Mouse (Mus musculus) G1E (cell line): ENCODE data around the gene Fxyd1. TPM values are rescaled to one million over a fixed set of nuclear protein-coding genes. Genes with fewer than 3 reads are reported as not detected.

Source experiments
- ATAC-seq: 2 replicates; pipeline ENCODE4 v1.8.0; 2016; ENCODE audit warnings: mild to moderate bottlenecking; ENCODE audit not compliant: insufficient number of reproducible peaks, poor library complexity, low FRiP score, severe bottlenecking; ENCODE audit errors: extremely low read depth
- DNase-seq: peaks from one replicate; pipeline ENCODE4 v3.0.0; 2012; ENCODE audit warnings: low spot score
- H3K27me3 ChIP-seq: 2 replicates; pipeline ENCODE4 v1.6.1; 2012; ENCODE audit warnings: mild to moderate bottlenecking, low read length, inconsistent platforms; ENCODE audit not compliant: insufficient read depth
- H3K36me3 ChIP-seq: replicated peaks from 2 replicates; pipeline ENCODE3; 2012; ENCODE audit warnings: mild to moderate bottlenecking, inconsistent platforms
- H3K4me1 ChIP-seq: 2 replicates; pipeline ENCODE4 v1.6.1; 2012; ENCODE audit warnings: low read depth, low read length, inconsistent platforms, mixed read lengths; ENCODE audit not compliant: insufficient read depth
- H3K4me3 ChIP-seq: 2 replicates; pipeline ENCODE4 v1.5.1; 2012; ENCODE audit warnings: low read depth, mild to moderate bottlenecking, inconsistent platforms, low read length, moderate library complexity, mixed read lengths
- H3K9me3 ChIP-seq: replicated peaks from 2 replicates; pipeline ENCODE4 v1.6.1; 2012; ENCODE audit warnings: inconsistent platforms
- CTCF ChIP-seq: IDR thresholded peaks from 2 replicates; pipeline ENCODE4 v1.5.1; 2012; ENCODE audit warnings: low read depth, low read length, inconsistent platforms, mixed read lengths
- GATA1 ChIP-seq: IDR thresholded peaks from 2 replicates; pipeline ENCODE4 v1.6.1; 2012; ENCODE audit warnings: borderline replicate concordance, low read length, inconsistent platforms, mixed read lengths
- GATA2 ChIP-seq: IDR thresholded peaks from 2 replicates; pipeline ENCODE4 v1.6.1; 2012; ENCODE audit warnings: low read depth, low read length, inconsistent platforms, borderline replicate concordance
- POLR2AphosphoS5 ChIP-seq: IDR thresholded peaks from 2 replicates; pipeline ENCODE4 v1.6.1; 2012; ENCODE audit warnings: low read depth, low read length, inconsistent platforms; ENCODE audit not compliant: insufficient replicate concordance
- TAL1 ChIP-seq: conservative IDR thresholded peaks from 2 replicates; pipeline ENCODE4 v1.6.1; 2012; ENCODE audit warnings: low read depth, low read length, inconsistent platforms, mixed read lengths
- polyA plus RNA-seq: library from polyadenylated mRNA; stranded (reverse); fragments of >175 nt; gene quantifications from 2 replicates; pipeline ENCODE4 v1.2.3, GENCODE M21; 2012
- total RNA-seq, 2 experiments: library from RNA; stranded (forward) in 1 of 2; stranded (reverse) in 1 of 2; fragments of 200-1000 nt in 1 of 2; fragments of >200 nt in 1 of 2; fragmentation: Nextera tagmentation in 1 of 2; gene quantifications; 2 replicates each; pipeline ENCODE4 v1.2.3; 2014 to 2017

The Fxyd1 gene
- not detected in 2 replicates for total RNA-seq (2014; fragmentation: Nextera tagmentation)
- 0.35 TPM in 1 of 2 replicates, not detected in the other for total RNA-seq (2017)
- polyA plus RNA-seq, result not detected in 2 replicates

DNA sequence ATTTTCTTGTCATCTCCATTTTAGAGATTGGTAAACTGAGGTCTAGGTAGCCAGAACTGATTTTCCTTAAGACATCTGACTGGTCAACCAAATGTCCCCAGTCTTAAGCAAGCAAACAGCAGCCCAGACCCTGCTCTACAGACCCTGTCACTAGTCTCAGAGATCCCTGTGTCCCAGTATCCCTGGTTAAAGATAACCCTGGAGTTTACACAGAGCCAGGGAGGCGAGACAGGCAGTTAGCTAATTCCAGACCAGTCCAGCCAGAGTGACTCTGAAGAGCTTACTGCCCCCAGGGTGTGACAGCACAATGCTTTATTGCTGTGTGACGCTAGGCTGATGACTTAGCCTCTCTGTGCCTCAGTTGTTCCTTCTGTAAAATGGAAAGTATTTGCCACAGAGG, at the start of gene Fxyd1:
TSS of gene Fxyd1 (minus strand) at position 129 of the 400 bp plus-strand sequence.
- H3K9me3 ChIP-seq, result peaks cover 48% of the 10 kb centered on the region
- H3K4me3 ChIP-seq, result no peak within 1 kb of the TSS
- TF ChIP-seq POLR2AphosphoS5, result no peak
- TF ChIP-seq TAL1, result no peak
- no peak for TF ChIP-seq CTCF
- TF ChIP-seq GATA1, result no peak
- no peak for TF ChIP-seq GATA2
- no peaks in the 10 kb centered on the region for H3K4me1 ChIP-seq
- ATAC-seq (no peak), DNase-seq (no peak)
- H3K36me3 ChIP-seq, result no peaks in the 10 kb centered on the region
- H3K27me3 ChIP-seq, result no peaks in the 10 kb centered on the region

GRCm38 (mm10) chr7:31106166-31106565, 49.2 kb upstream of the Fxyd1 start:
- peaks cover 4% of the 10 kb centered on the region; the same call in 1 of the 2 replicates for H3K27me3 ChIP-seq
- TF ChIP-seq GATA1 (no peak), POLR2AphosphoS5 (no peak), GATA2 (no peak), CTCF (no peak), TAL1 (no peak)
- no peak overlapping the region for H3K4me3 ChIP-seq
- no peaks in the 10 kb centered on the region for H3K4me1 ChIP-seq
- H3K36me3 ChIP-seq, result no peaks in the 10 kb centered on the region
- no peak for ATAC-seq
- no peak for DNase-seq
- peaks cover 46% of the 10 kb centered on the region for H3K9me3 ChIP-seq

- no peak for DNase-seq
- H3K4me3 ChIP-seq, result no peak overlapping the region
- H3K36me3 ChIP-seq, result no peaks in the 10 kb centered on the region
- H3K27me3 ChIP-seq, result peaks cover 4% of the 10 kb centered on the region; the same call in 1 of the 2 replicates
- no peak for TF ChIP-seq GATA2
- TF ChIP-seq TAL1, result no peak
- TF ChIP-seq GATA1, result no peak
- TF ChIP-seq CTCF, result no peak
- no peak for TF ChIP-seq POLR2AphosphoS5
- no peaks in the 10 kb centered on the region for H3K4me1 ChIP-seq
- ATAC-seq, result no peak
- peaks cover 39% of the 10 kb centered on the region for H3K9me3 ChIP-seq
Observed at GRCm38 (mm10) chr7:31105061-31105768, 48.2 kb upstream of the Fxyd1 start.

DNA sequence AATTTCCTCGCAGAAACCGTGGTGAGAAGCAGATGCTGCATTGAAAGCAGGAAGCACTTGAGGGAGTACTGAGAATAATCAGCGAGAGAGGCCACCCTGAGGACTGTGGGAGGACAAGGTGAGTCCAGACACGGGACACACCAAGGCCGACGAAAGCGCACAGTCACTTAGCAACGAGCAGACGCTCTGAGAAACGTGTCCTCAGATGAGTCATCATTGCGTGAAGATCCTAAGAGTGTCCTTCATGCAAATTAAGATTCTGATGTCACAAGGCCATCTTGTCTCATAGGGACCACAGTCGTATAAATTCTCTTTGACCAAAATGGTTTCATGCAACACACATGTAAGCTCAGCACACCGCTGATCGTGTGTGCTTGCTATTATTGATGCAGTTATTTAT, 43.8 kb upstream of the Fxyd1 start:
- DNase-seq (no peak), ATAC-seq (no peak)
- Histone ChIP-seq H3K9me3 (peaks cover 36% of the 10 kb centered on the region), H3K27me3 (peaks cover 4% of the 10 kb centered on the region; the same call in 1 of the 2 replicates), H3K4me1 (no peaks in the 10 kb centered on the region), H3K4me3 (no peak overlapping the region), H3K36me3 (no peaks in the 10 kb centered on the region)
- TF ChIP-seq TAL1, result no peak
- TF ChIP-seq POLR2AphosphoS5, result no peak
- no peak for TF ChIP-seq GATA2
- no peak for TF ChIP-seq CTCF
- TF ChIP-seq GATA1, result no peak

DNA sequence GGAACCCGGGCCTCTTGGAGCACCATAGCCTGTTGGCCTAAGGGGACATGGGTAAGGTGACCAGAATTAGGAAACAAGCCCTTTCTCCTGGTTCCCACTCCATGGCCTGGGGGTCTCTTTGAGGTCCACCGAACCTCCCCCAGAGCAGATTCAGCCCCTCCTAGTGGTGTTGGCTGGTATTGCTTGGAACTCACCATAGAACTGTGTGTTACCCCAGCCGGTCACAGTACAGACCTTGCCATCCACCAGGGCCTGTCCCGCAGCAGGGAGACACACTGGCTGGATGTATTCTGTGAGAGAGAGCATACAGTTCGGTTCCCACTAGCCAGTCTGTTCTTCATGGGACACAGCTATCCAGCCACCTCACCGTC, 42.6 kb upstream of the Fxyd1 start:
- no peak for TF ChIP-seq TAL1
- 0 out of 2 replicates have a peak, but pooled peaks have one; percentile 7 for TF ChIP-seq CTCF

DNA sequence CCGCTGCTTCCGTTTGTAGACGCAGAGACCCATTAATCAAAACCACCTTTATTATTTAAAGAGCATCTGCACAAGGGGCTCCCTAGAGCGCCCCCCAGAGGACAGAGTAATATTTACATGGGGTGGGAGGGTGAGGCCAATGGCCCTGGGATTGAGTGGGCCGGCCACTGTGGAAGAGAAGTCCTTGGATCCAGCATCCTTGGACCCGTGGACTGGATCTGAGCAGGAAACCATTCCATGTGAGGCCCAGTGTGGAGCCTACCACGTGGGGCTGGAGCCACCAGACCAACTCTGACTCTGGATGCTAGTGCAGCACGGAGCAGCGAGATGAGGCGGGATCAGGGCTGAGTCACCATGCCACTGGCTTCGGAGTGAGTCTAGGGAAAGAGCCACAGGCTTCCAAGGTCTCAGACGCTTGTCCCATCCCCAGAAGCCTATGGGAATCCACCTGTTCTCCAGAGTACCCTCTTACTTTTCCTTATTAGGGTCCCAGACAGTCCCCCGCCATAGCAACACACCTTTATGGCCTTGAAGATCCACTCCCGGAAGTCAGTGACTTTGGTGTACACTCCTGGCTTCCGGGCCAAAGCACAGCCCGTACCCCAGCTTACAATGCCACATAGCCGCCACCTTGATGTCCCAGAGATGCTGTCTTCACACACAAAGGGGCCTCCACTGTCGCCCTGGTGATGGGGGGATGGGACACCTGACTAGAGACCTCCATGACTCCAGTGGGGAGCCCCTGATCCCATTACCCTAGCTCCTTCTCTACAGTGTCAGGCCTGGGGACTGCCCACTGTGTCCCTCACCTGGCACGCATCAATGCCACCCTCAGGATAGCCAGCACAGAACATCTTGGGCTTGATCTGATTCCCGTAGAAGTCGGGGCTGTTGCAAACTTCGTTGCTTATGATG, 42.0 kb upstream of the Fxyd1 start:
- Histone ChIP-seq H3K9me3 (peaks cover 33% of the 10 kb centered on the region), H3K27me3 (peaks cover 4% of the 10 kb centered on the region; the same call in 1 of the 2 replicates), H3K4me1 (no peaks in the 10 kb centered on the region), H3K4me3 (no peak overlapping the region), H3K36me3 (no peaks in the 10 kb centered on the region)
- no peak for TF ChIP-seq TAL1
- no peak for TF ChIP-seq POLR2AphosphoS5
- TF ChIP-seq GATA1, result no peak
- TF ChIP-seq CTCF, result no peak
- no peak for TF ChIP-seq GATA2
- ATAC-seq, result no peak
- no peak for DNase-seq

More for the DNA sequence above, 42.6 kb upstream of the Fxyd1 start:
- Histone ChIP-seq H3K4me3 (no peak overlapping the region), H3K27me3 (peaks cover 4% of the 10 kb centered on the region; the same call in 1 of the 2 replicates), H3K36me3 (no peaks in the 10 kb centered on the region), H3K9me3 (peaks cover 33% of the 10 kb centered on the region), H3K4me1 (no peaks in the 10 kb centered on the region)
- DNase-seq, result no peak
- no peak for ATAC-seq
